Comparison of ENCODE assay signal across 9 mouse cellular contexts in genomic region chr1:173323839-173324585, GRCm38 (mm10). TPM values are rescaled to one million over a fixed set of nuclear protein-coding genes. Genes with fewer than 3 reads are reported as not detected.
DNase-seq lines count a peak whose midpoint lies in the region; TF ChIP-seq lines count a peak whose summit lies in the region.
"Had no signal": no experiment of that assay in that cellular context is flagged by ENCODE, and none has a peak within 500 bp of the region (broad histone marks: within the 10 kb centered on the region; RNA-seq: fewer than 3 reads in every experiment).

No protein-coding gene starts in this region.

- H3K4me1 ChIP-seq in heart, embryonic 10.5 days, result peaks cover 3% of the 10 kb centered on the region; the same call in 1 of the 2 replicates
- no peaks in the 10 kb centered on the region for H3K4me1 ChIP-seq in spleen, adult 2 months (ENCODE audit: control insufficient read depth, insufficient read depth, insufficient read length)

- peak; percentile 14 to 51 for DNase-seq in heart, adult 18-20 months
- no peak for DNase-seq in heart, embryonic 10.5 days (ENCODE audit: low spot score)
- DNase-seq in spleen, adult 2 months (ENCODE audit: low read depth in 1 of 2, low spot score in 2 of 2), result peak in 1 of 2 experiments; percentile 13
- no peak for DNase-seq in spleen, adult 12 weeks (ENCODE audit: low spot score)
- DNase-seq in brain, embryonic 14.5 days (ENCODE audit: low read depth), result peak; percentile 60
- peak; percentile 38 for DNase-seq in induced T-regulatory cell, adult 2 months (ENCODE audit: low read depth)
- DNase-seq in retina, postnatal 1 day, result peak; percentile 55
- DNase-seq in frontal cortex, postnatal 14 days (ENCODE audit: low spot score in 2 of 2), result no peak

- TF ChIP-seq CTCF in spleen, adult 2 months (IDR thresholded peaks at IDR 0.05; ENCODE audit: extremely low read depth, insufficient read depth, insufficient read length, insufficient replicate concordance), result peak; percentile 49; the same call in 1 of the 2 replicates
- TF ChIP-seq CTCF in brain, embryonic 14.5 days (IDR thresholded peaks at IDR 0.05; ENCODE audit: borderline replicate concordance, extremely low read depth, insufficient read depth, insufficient read length), result peak; percentile 80; the same call in 1 of the 2 replicates

- no peak overlapping the region for H3K27ac ChIP-seq in heart, embryonic 10.5 days
- no peak overlapping the region for H3K27ac ChIP-seq in spleen, adult 2 months (ENCODE audit: insufficient read depth, low read length)

- 27% methylated on average over 5 of the region's 5 CpGs for WGBS in heart, embryonic 10.5 days
- 32% methylated on average over 5 of the region's 5 CpGs for WGBS in spleen, adult 2 months

- no peak for TF ChIP-seq POLR2A in spleen, adult 2 months (IDR thresholded peaks at IDR 0.05; ENCODE audit: low read depth, low read length)
- no peak for TF ChIP-seq POLR2A in brain, embryonic 14.5 days (IDR thresholded peaks at IDR 0.05; ENCODE audit: borderline replicate concordance, extremely low read depth, insufficient read depth, insufficient read length, poor library complexity, severe bottlenecking)

- H3K27me3 ChIP-seq in heart, embryonic 10.5 days (ENCODE audit: insufficient read depth, poor library complexity, severe bottlenecking), result no peaks in the 10 kb centered on the region
- H3K27me3 ChIP-seq in spleen, adult 2 months (ENCODE audit: control insufficient read depth, insufficient read depth, low read length), result no peaks in the 10 kb centered on the region

- H3K4me3 ChIP-seq in heart, embryonic 10.5 days, result no peak overlapping the region
- H3K4me3 ChIP-seq in spleen, adult 2 months (ENCODE audit: extremely low read depth, insufficient read depth, insufficient read length), result no peak overlapping the region
- H3K4me3 ChIP-seq: myocyte had no signal

- H3K36me3 ChIP-seq in heart, embryonic 10.5 days, result no peaks in the 10 kb centered on the region
- no peaks in the 10 kb centered on the region for H3K36me3 ChIP-seq in spleen, adult 2 months (ENCODE audit: control insufficient read depth, insufficient read depth, low read length)

- H3K9me3 ChIP-seq in heart, embryonic 10.5 days, result no peaks in the 10 kb centered on the region

RNA-seq across cellular contexts. Expression of gene Ackr1, which starts 9.5 kb away (rescaled TPM):
- total RNA-seq in heart, adult 18-20 months (2021), result 1 to 10 TPM in 1 of 2 experiments, under 1 TPM in 1; 0.30 to 1.0 TPM
- 1.8 and 1.9 TPM in 2 replicates for polyA plus RNA-seq in heart, embryonic 10.5 days (2016; fragmentation: Nextera tagmentation; extraction: Ambion mirVana)
- 13.0 and 13.2 TPM in 2 replicates for polyA plus RNA-seq in spleen, adult 2 months (2012; rRNA removed)
- polyA plus RNA-seq in brain, embryonic 14.5 days (2012; rRNA removed), result 87.4 and 106 TPM in 2 replicates
- polyA plus RNA-seq: myocyte had no signal

RNA-seq across cellular contexts. Expression of gene Aim2, which starts 26.7 kb away (rescaled TPM):
- total RNA-seq in heart, adult 18-20 months (2021), result 1 to 10 TPM; 1.2 to 1.6 TPM
- 1.3 and 1.5 TPM in 2 replicates for polyA plus RNA-seq in heart, embryonic 10.5 days (2016; fragmentation: Nextera tagmentation; extraction: Ambion mirVana)
- polyA plus RNA-seq in spleen, adult 2 months (2012; rRNA removed), result 10.0 and 10.4 TPM in 2 replicates
- polyA plus RNA-seq in brain, embryonic 14.5 days (2012; rRNA removed), result 3.2 and 5.3 TPM in 2 replicates

RNA-seq across cellular contexts. Expression of gene Cadm3, which starts 43.5 kb away (rescaled TPM):
- 1 to 10 TPM; 2.1 to 2.3 TPM for total RNA-seq in heart, adult 18-20 months (2021)
- 1.2 and 1.3 TPM in 2 replicates for polyA plus RNA-seq in heart, embryonic 10.5 days (2016; fragmentation: Nextera tagmentation; extraction: Ambion mirVana)
- 5.1 and 9.6 TPM in 2 replicates for polyA plus RNA-seq in spleen, adult 2 months (2012; rRNA removed)
- polyA plus RNA-seq in brain, embryonic 14.5 days (2012; rRNA removed), result 282 and 393 TPM in 2 replicates

RNA-seq across cellular contexts. Expression of gene Mptx2, which starts 46.4 kb away (rescaled TPM):
- total RNA-seq in heart, adult 18-20 months (2021), result not detected
- polyA plus RNA-seq in heart, embryonic 10.5 days (2016; fragmentation: Nextera tagmentation; extraction: Ambion mirVana), result not detected in 2 replicates
- not detected in 2 replicates for polyA plus RNA-seq in spleen, adult 2 months (2012; rRNA removed)
- not detected in 2 replicates for polyA plus RNA-seq in brain, embryonic 14.5 days (2012; rRNA removed)
- polyA plus RNA-seq: myocyte had no signal

RNA-seq across cellular contexts. Expression of gene Olfr418, which starts 58.2 kb away (rescaled TPM):
- total RNA-seq in heart, adult 18-20 months (2021), result not detected
- not detected in 2 replicates for polyA plus RNA-seq in heart, embryonic 10.5 days (2016; fragmentation: Nextera tagmentation; extraction: Ambion mirVana)
- not detected in 2 replicates for polyA plus RNA-seq in spleen, adult 2 months (2012; rRNA removed)
- not detected in 2 replicates for polyA plus RNA-seq in brain, embryonic 14.5 days (2012; rRNA removed)
- polyA plus RNA-seq: myocyte had no signal

Comparison
In these comparisons a context has a peak if more than half of its experiments do, and no peak if none do; other contexts are left out.
1. DNase-seq: peak in heart, adult 18-20 months (2 of 2), brain, embryonic 14.5 days (single experiment), induced T-regulatory cell, adult 2 months (single experiment) and retina, postnatal 1 day (single experiment); none in heart, embryonic 10.5 days (single experiment), spleen, adult 12 weeks (single experiment) and frontal cortex, postnatal 14 days (0 of 2).
2. RNA of gene Cadm3, which starts 43.5 kb away (polyA plus RNA-seq): 282 to 393 TPM in brain, embryonic 14.5 days; 5.1 to 9.6 TPM in spleen, adult 2 months and 1.2 to 1.3 TPM in heart, embryonic 10.5 days; every median in the first group is over 10 times any median in the second.